Mouse (Mus musculus) heart, adult 2 months (tissue): ENCODE measurements around the gene Usp10. TPM values are rescaled to one million over a fixed set of nuclear protein-coding genes. Genes with fewer than 3 reads are reported as not detected.

Experiments
- DNase-seq, 2 experiments: peaks; one replicate each; pipeline ENCODE4 v3.0.0; 2021
- H3K27ac ChIP-seq: fragments of 200-600 bp; 2 replicates; pipeline ENCODE4 v1.8.1; 2022
- H3K27me3 ChIP-seq: fragments of 200-500 bp; 2 replicates; pipeline ENCODE4 v1.6.1; 2012; ENCODE audit warnings: mild to moderate bottlenecking, low read length, inconsistent platforms, mixed read lengths; ENCODE audit not compliant: control insufficient read depth, insufficient read depth
- H3K36me3 ChIP-seq: fragments of 200-500 bp; 2 replicates; pipeline ENCODE4 v1.6.1; 2012; ENCODE audit warnings: low read length, inconsistent platforms; ENCODE audit not compliant: control insufficient read depth, insufficient read depth
- H3K4me1 ChIP-seq: fragments of 200-500 bp; 2 replicates; pipeline ENCODE4 v1.6.1; 2011; ENCODE audit warnings: low read length; ENCODE audit not compliant: control insufficient read depth, insufficient read depth
- H3K4me3 ChIP-seq: fragments of 200-600 bp; 2 replicates; pipeline ENCODE4 v1.8.1; 2022
- H3K79me2 ChIP-seq: fragments of 200-500 bp; replicated peaks from 2 replicates; pipeline ENCODE4 v1.6.1; 2012; ENCODE audit warnings: mild to moderate bottlenecking, inconsistent platforms, low read length, moderate library complexity, mixed read lengths; ENCODE audit not compliant: control insufficient read depth, insufficient read depth
- H3K9ac ChIP-seq: fragments of 200-500 bp; 2 replicates; pipeline ENCODE4 v1.6.1; 2012; ENCODE audit warnings: low read depth, mild to moderate bottlenecking, control low read depth, inconsistent platforms, low read length, mixed read lengths
- CTCF ChIP-seq: fragments of 200-600 bp; IDR thresholded peaks from 2 replicates; pipeline ENCODE4 v1.8.1; 2022; ENCODE audit warnings: antibody characterized with exemption, mild to moderate bottlenecking, moderate library complexity
- EP300 ChIP-seq: fragments of 200-500 bp; IDR thresholded peaks from 2 replicates; pipeline ENCODE4 v1.6.1; 2011; ENCODE audit warnings: low read depth, low read length, control low read depth; ENCODE audit not compliant: insufficient read depth
- POLR2A ChIP-seq: fragments of 200-500 bp; IDR thresholded peaks from 2 replicates; pipeline ENCODE4 v1.6.1; 2011; ENCODE audit warnings: mild to moderate bottlenecking, low read depth, low read length, control low read depth; ENCODE audit not compliant: insufficient read depth
- WGBS: fragments of 180-500 bp; shearing (Covaris S2); methylation state at CpG from one replicate; pipeline ENCODE4 v1.1.7; 2018; 5-methylcytosine and 5-hydroxymethylcytosine counted together
- intact Hi-C: fragments of 180-260 bp; cut with DNase I; formaldehyde crosslinking; loops from one replicate; pipeline ENCODE4 v1.15.1; 2025
- polyA plus RNA-seq: library from polyadenylated mRNA; depleted of rRNA; stranded (reverse); fragments of >200 nt; gene quantifications from 2 replicates; pipeline ENCODE4 v1.2.3, GENCODE M21; 2012
- total RNA-seq, 2 experiments: library from RNA; stranded (reverse); gene quantifications; 2 replicates each; pipeline ENCODE4 v1.2.3; 2021

The Usp10 gene
- total and polyA plus RNA-seq, 3 experiments, result 41.9 to 58.6 (median 49.8) TPM

DNA sequence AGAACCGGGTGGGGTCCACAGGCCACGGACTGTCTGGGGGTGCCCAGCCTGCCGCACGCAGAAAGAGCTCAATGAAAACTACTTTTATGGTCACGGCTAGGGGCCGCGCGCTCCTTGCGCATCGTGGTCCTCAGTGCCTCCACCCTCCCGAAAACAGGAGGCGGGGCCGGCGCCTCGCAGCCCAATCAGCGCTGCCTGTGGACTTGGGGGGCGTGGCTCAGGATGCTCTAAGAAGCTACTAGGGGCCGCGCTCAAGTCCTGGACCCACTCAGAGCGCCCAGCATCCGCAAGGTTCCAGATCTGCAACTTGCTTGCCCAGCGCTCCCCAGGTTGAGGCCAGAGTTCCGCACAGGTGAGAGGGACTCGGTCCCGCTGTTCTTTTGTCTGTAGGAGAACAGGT, 82.1 kb downstream of the Usp10 start, which contains the start of gene Crispld2:
Gene Crispld2 (plus strand): TSS at position 190 of the 400 bp plus-strand sequence.
- H3K9ac ChIP-seq, result peak within 1 kb of the TSS; percentile 15
- H3K27ac ChIP-seq, result peak within 1 kb of the TSS; percentile 45
- peaks cover 4% of the 10 kb centered on the region; the same call in 1 of the 2 replicates for H3K4me1 ChIP-seq
- DNase-seq, result peak; percentile 85 to 87
- no peaks in the 10 kb centered on the region for H3K36me3 ChIP-seq
- no peaks in the 10 kb centered on the region for H3K79me2 ChIP-seq
- intact Hi-C loops, result no loop called here
- peaks cover 3% of the 10 kb centered on the region; the same call in 1 of the 2 replicates for H3K27me3 ChIP-seq
- 1% methylated on average over 25 of the region's 25 CpGs for WGBS
- peak; percentile 90 for TF ChIP-seq POLR2A
- TF ChIP-seq CTCF, result peak; percentile 33
- 0 out of 2 replicates have a peak, but pooled peaks have one; percentile 4 for TF ChIP-seq EP300
- H3K4me3 ChIP-seq, result peak within 1 kb of the TSS; percentile 42

DNA sequence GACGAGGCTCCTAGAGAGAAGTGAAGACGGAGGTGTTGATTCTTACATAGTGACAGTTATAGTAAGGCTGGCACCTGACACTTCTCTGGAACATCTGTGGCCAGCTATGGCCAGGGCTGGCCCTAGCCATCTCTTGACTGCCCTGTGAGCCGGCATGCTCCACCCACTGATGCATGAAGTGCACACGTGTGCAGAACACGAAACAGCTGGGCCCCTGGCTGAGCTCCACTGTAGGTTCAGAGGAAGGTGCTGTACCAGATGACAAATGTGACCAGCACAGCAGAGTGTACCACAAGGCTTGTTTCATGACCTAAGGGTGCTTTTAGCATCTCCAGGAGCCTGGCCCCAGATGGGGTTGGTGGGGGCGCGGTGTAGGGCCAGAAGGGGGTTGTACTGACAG, 84.0 kb downstream of the Usp10 start:
- 67% methylated on average over 7 of the region's 7 CpGs for WGBS
- Histone ChIP-seq H3K79me2 (no peaks in the 10 kb centered on the region), H3K9ac (no peak overlapping the region)

GRCm38 (mm10) chr8:119994556-119994955, 84.4 kb downstream of the Usp10 start:
- no peaks in the 10 kb centered on the region for H3K4me1 ChIP-seq
- TF ChIP-seq POLR2A (no peak), CTCF (no peak), EP300 (no peak)
- no peaks in the 10 kb centered on the region for H3K79me2 ChIP-seq
- H3K27me3 ChIP-seq, result peaks cover 3% of the 10 kb centered on the region; the same call in 1 of the 2 replicates
- no peak overlapping the region; the same call in 1 of the 2 replicates for H3K27ac ChIP-seq
- intact Hi-C loops, result no loop called here
- H3K9ac ChIP-seq, result no peak overlapping the region
- no peaks in the 10 kb centered on the region for H3K36me3 ChIP-seq
- no peak for DNase-seq
- WGBS, result 55% methylated on average over 6 of the region's 6 CpGs
- no peak overlapping the region for H3K4me3 ChIP-seq

More for the DNA sequence above, 84.0 kb downstream of the Usp10 start:
- no peak for TF ChIP-seq POLR2A
- no peak for TF ChIP-seq EP300
- TF ChIP-seq CTCF, result no peak
- H3K4me1 ChIP-seq, result no peaks in the 10 kb centered on the region
- peaks cover 3% of the 10 kb centered on the region; the same call in 1 of the 2 replicates for H3K27me3 ChIP-seq
- H3K4me3 ChIP-seq, result no peak overlapping the region
- H3K27ac ChIP-seq, result no peak overlapping the region; the same call in 1 of the 2 replicates
- intact Hi-C loops, result no loop called here
- no peaks in the 10 kb centered on the region for H3K36me3 ChIP-seq
- DNase-seq, result no peak

GRCm38 (mm10) chr8:119997266-119997665, 87.1 kb downstream of the Usp10 start:
- no peak for DNase-seq

GRCm38 (mm10) chr8:120000461-120000860, 90.3 kb downstream of the Usp10 start:
- H3K9ac ChIP-seq, result no peak overlapping the region
- no peaks in the 10 kb centered on the region for H3K36me3 ChIP-seq
- H3K79me2 ChIP-seq, result no peaks in the 10 kb centered on the region
- no peak overlapping the region for H3K4me3 ChIP-seq
- no peak for TF ChIP-seq CTCF
- TF ChIP-seq EP300, result no peak
- TF ChIP-seq POLR2A, result no peak
- DNase-seq, result peak in 1 of 2 experiments; percentile 71
- H3K4me1 ChIP-seq, result peaks cover 3% of the 10 kb centered on the region
- no peak overlapping the region for H3K27ac ChIP-seq
- 20% methylated on average over 8 of the region's 8 CpGs for WGBS
- H3K27me3 ChIP-seq, result no peaks in the 10 kb centered on the region
- intact Hi-C loops, result loop anchor here (5.0 kb wide), 1 partner anchor 37 kb away; no protein-coding TSS in a partner anchor

More at GRCm38 (mm10) chr8:119997266-119997665, 87.1 kb downstream of the Usp10 start:
- no peaks in the 10 kb centered on the region for H3K36me3 ChIP-seq
- peaks cover 1% of the 10 kb centered on the region; the same call in 1 of the 2 replicates for H3K4me1 ChIP-seq
- 0 out of 2 replicates have a peak, but pooled peaks cover 3% of the 10 kb centered on the region for H3K27me3 ChIP-seq
- intact Hi-C loops, result no loop called here
- 76% methylated on average over 4 of the region's 4 CpGs for WGBS
- H3K9ac ChIP-seq, result no peak overlapping the region
- TF ChIP-seq EP300, result no peak
- TF ChIP-seq CTCF, result no peak
- TF ChIP-seq POLR2A, result no peak
- H3K4me3 ChIP-seq, result no peak overlapping the region
- H3K27ac ChIP-seq, result 0 out of 2 replicates have a peak overlapping the region, but pooled peaks have one; percentile 26
- no peaks in the 10 kb centered on the region for H3K79me2 ChIP-seq

DNA sequence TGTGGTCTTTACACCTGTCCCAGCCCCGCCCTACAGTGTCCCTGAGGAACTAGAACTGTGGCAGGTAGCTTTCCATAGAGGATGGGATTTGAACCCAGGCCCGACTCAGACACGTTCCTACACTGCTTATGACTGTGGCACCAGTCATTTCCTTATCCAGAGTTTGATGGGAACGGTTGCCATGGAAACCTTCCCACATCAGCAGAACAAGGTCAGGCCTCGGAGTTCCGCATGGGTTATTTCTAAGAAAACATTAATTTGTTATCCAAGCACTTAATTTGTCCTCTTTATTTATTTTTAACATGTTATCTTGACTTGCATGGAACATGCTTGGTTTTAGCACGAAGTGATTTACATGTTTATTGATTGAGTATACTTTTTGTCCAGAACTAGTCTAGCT, 91.6 kb downstream of the Usp10 start:
- Histone ChIP-seq H3K27ac (no peak overlapping the region; the same call in 1 of the 2 replicates), H3K36me3 (no peaks in the 10 kb centered on the region), H3K79me2 (no peaks in the 10 kb centered on the region), H3K9ac (no peak overlapping the region), H3K4me3 (no peak overlapping the region), H3K27me3 (no peaks in the 10 kb centered on the region), H3K4me1 (peaks cover 5% of the 10 kb centered on the region)
- intact Hi-C loops, result loop anchor here (5.0 kb wide), 1 partner anchor 36 kb away; no protein-coding TSS in a partner anchor
- DNase-seq, result no peak
- 57% methylated on average over 7 of the region's 7 CpGs for WGBS
- TF ChIP-seq CTCF, result no peak
- TF ChIP-seq POLR2A, result no peak
- no peak for TF ChIP-seq EP300
